Mouse (Mus musculus) embryonic facial prominence, embryonic 13.5 days (tissue): Measurements from ENCODE around the gene Car15. TPM values are rescaled to one million over a fixed set of nuclear protein-coding genes. Genes with fewer than 3 reads are reported as not detected.
A peak's percentile ranks its signal among the peaks of the same experiment; 100 is the strongest.

Source experiments
- ATAC-seq: fragments of 200-750 bp; cut with Nextera tagmentation; 2 replicates; pipeline ENCODE4 v1.8.0; 2017; ENCODE audit warnings: low read depth; ENCODE audit not compliant: insufficient number of reproducible peaks, insufficient read depth, low FRiP score, low TSS enrichment
- H3K27ac ChIP-seq: fragments of 300-500 bp; sonication (generic); 2 replicates; pipeline ENCODE4 v1.5.1; 2015; ENCODE audit warnings: moderate library complexity, mild to moderate bottlenecking, inconsistent platforms
- H3K27me3 ChIP-seq: fragments of 300-500 bp; sonication (generic); 2 replicates; pipeline ENCODE4 v1.6.1; 2015; ENCODE audit warnings: mild to moderate bottlenecking, inconsistent platforms
- H3K36me3 ChIP-seq: fragments of 300-500 bp; sonication (generic); 2 replicates; pipeline ENCODE4 v1.6.1; 2015; ENCODE audit warnings: mild to moderate bottlenecking, inconsistent platforms
- H3K4me1 ChIP-seq: fragments of 300-500 bp; sonication (generic); 2 replicates; pipeline ENCODE4 v1.6.1; 2015; ENCODE audit warnings: inconsistent platforms
- H3K4me2 ChIP-seq: fragments of 300-500 bp; sonication (generic); 2 replicates; pipeline ENCODE4 v1.6.1; 2015; ENCODE audit warnings: moderate library complexity, mild to moderate bottlenecking, inconsistent platforms
- H3K4me3 ChIP-seq: fragments of 300-500 bp; sonication (generic); 2 replicates; pipeline ENCODE4 v1.5.1; 2015; ENCODE audit warnings: mild to moderate bottlenecking, inconsistent platforms
- H3K9ac ChIP-seq: fragments of 300-500 bp; sonication (generic); 2 replicates; pipeline ENCODE4 v1.6.1; 2015; ENCODE audit warnings: mild to moderate bottlenecking, inconsistent platforms
- H3K9me3 ChIP-seq: fragments of 300-500 bp; sonication (generic); 2 replicates; pipeline ENCODE4 v1.6.1; 2016; ENCODE audit warnings: inconsistent platforms
- WGBS: fragments of 180-500 bp; shearing (Covaris S2); methylation state at CpG from one replicate; pipeline ENCODE4 v1.1.7; 2015; ENCODE audit warnings: mixed read lengths; 5-methylcytosine and 5-hydroxymethylcytosine counted together
- polyA plus RNA-seq: library from polyadenylated mRNA; unstranded; fragments of >200 nt; fragmentation: Nextera tagmentation; extraction: Ambion mirVana; gene quantifications from 2 replicates; pipeline ENCODE4 v1.2.1, GENCODE M21; 2015

The Car15 gene
- polyA plus RNA-seq, 1 experiment from 2014 or later = 3.0 TPM

GRCm38 (mm10) chr16:17853263-17853662 lies 15.1 kb upstream of the Car15 start:
- H3K27ac ChIP-seq = no peak overlapping the region
- H3K9me3 ChIP-seq = no peaks in the 10 kb centered on the region
- H3K4me2 ChIP-seq = no peak overlapping the region
- no peak overlapping the region for H3K4me3 ChIP-seq
- H3K36me3 ChIP-seq = peaks cover 89% of the 10 kb centered on the region
- no peak for ATAC-seq
- no peaks in the 10 kb centered on the region for H3K4me1 ChIP-seq
- no peaks in the 10 kb centered on the region for H3K27me3 ChIP-seq
- 86% methylated on average over 2 of the region's 2 CpGs for WGBS
- no peak overlapping the region for H3K9ac ChIP-seq

DNA sequence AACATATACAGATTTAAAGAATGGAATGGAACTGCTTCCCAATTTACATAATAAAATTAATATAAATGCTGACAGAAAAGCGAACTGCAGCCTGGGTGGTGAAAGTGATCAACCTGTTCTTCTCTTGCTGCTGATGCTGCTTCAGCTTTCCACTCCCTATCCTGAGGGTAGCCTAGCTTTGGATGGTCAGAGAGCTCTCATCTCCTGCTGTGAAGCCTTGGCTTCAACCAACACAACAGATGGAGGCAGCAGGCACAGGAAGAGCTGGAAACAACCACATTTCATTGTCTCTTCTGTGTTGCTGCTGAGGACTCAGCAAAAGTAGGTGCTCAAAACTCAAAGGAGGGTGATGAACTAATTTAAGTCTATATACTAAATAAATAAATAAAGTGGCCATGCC lies 13.7 kb upstream of the Car15 start:
- WGBS = 93% methylated on average over 1 of the region's 1 CpGs
- peaks cover 89% of the 10 kb centered on the region for H3K36me3 ChIP-seq

GRCm38 (mm10) chr16:17851331-17851730 lies 13.2 kb upstream of the Car15 start:
- Histone ChIP-seq H3K27me3 (no peaks in the 10 kb centered on the region), H3K36me3 (peaks cover 89% of the 10 kb centered on the region), H3K9ac (no peak overlapping the region), H3K4me1 (no peaks in the 10 kb centered on the region), H3K27ac (no peak overlapping the region), H3K9me3 (no peaks in the 10 kb centered on the region), H3K4me3 (no peak overlapping the region), H3K4me2 (no peak overlapping the region)
- no peak for ATAC-seq
- WGBS = 96% methylated on average over 5 of the region's 5 CpGs

More for the DNA sequence above, 13.7 kb upstream of the Car15 start:
- H3K9ac ChIP-seq = no peak overlapping the region
- no peak for ATAC-seq
- H3K4me1 ChIP-seq = no peaks in the 10 kb centered on the region
- no peak overlapping the region for H3K4me2 ChIP-seq
- no peak overlapping the region for H3K4me3 ChIP-seq
- H3K27me3 ChIP-seq = no peaks in the 10 kb centered on the region
- no peak overlapping the region for H3K27ac ChIP-seq
- no peaks in the 10 kb centered on the region for H3K9me3 ChIP-seq

GRCm38 (mm10) chr16:17849486-17849885 lies 11.3 kb upstream of the Car15 start:
- ATAC-seq = no peak
- Histone ChIP-seq H3K27me3 (no peaks in the 10 kb centered on the region), H3K27ac (no peak overlapping the region), H3K4me2 (no peak overlapping the region), H3K9ac (no peak overlapping the region), H3K4me1 (no peaks in the 10 kb centered on the region), H3K4me3 (no peak overlapping the region), H3K36me3 (peaks cover 92% of the 10 kb centered on the region), H3K9me3 (no peaks in the 10 kb centered on the region)
- whole genome bisulfite sequencing = 83% methylated on average over 6 of the region's 6 CpGs

GRCm38 (mm10) chr16:17848928-17849327 lies 10.8 kb upstream of the Car15 start:
- H3K36me3 ChIP-seq = peaks cover 92% of the 10 kb centered on the region
- 27% methylated on average over 1 of the region's 1 CpGs for WGBS

GRCm38 (mm10) chr16:17848431-17848830 lies 10.3 kb upstream of the Car15 start:
- Histone ChIP-seq H3K27ac (no peak overlapping the region), H3K9me3 (no peaks in the 10 kb centered on the region), H3K36me3 (peaks cover 94% of the 10 kb centered on the region), H3K9ac (no peak overlapping the region), H3K4me1 (no peaks in the 10 kb centered on the region), H3K27me3 (no peaks in the 10 kb centered on the region), H3K4me2 (no peak overlapping the region), H3K4me3 (no peak overlapping the region)
- WGBS = 97% methylated on average over 6 of the region's 6 CpGs
- no peak for ATAC-seq

More at GRCm38 (mm10) chr16:17848928-17849327, 10.8 kb upstream of the Car15 start:
- Histone ChIP-seq H3K9ac (no peak overlapping the region), H3K27me3 (no peaks in the 10 kb centered on the region), H3K4me1 (no peaks in the 10 kb centered on the region), H3K9me3 (no peaks in the 10 kb centered on the region), H3K27ac (no peak overlapping the region), H3K4me3 (no peak overlapping the region), H3K4me2 (no peak overlapping the region)
- ATAC-seq = no peak

DNA sequence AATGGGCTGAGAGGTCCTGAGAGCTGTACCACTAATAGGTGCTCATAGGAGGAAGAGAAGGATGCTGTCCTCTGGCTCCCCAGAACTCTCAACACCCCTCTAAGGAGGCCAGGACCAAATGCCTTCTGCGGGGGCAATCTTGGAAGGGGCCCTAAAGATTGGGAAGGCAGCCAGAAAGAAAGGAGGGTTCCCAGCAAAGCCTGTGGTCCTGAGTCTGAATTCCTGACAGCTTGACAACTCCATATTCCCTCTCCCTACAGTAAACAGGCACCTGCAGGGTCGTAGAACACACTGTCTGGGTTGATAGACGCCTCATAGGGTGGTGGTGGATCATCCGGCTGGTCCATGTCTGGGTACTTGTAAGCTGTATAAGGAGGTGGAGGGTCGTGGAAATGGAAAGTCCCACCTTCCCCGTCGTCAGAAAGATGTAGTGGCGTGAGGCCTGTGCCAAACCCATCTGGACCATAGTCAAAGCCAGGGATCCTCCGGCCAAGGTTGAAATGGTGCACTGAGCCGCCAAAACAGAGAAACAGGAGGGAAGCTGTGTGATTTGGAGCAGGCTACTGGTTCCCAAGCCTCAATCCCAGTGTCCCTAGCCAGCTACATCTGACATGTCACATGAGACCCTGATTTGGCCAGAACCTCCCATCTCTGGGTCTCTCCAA lies 5.7 kb upstream of the Car15 start:
- no peaks in the 10 kb centered on the region for H3K4me1 ChIP-seq
- ATAC-seq = no peak
- H3K4me3 ChIP-seq = no peak overlapping the region
- WGBS = 90% methylated on average over 10 of the region's 10 CpGs
- no peaks in the 10 kb centered on the region for H3K27me3 ChIP-seq
- H3K36me3 ChIP-seq = peaks cover 90% of the 10 kb centered on the region
- no peak overlapping the region for H3K9ac ChIP-seq
- no peak overlapping the region for H3K4me2 ChIP-seq
- no peaks in the 10 kb centered on the region for H3K9me3 ChIP-seq
- H3K27ac ChIP-seq = no peak overlapping the region

GRCm38 (mm10) chr16:17842437-17842836 lies 4.3 kb upstream of the Car15 start:
- Histone ChIP-seq H3K27ac (no peak overlapping the region), H3K9ac (no peak overlapping the region), H3K27me3 (peaks cover 6% of the 10 kb centered on the region), H3K9me3 (no peaks in the 10 kb centered on the region), H3K4me1 (no peaks in the 10 kb centered on the region), H3K36me3 (peaks cover 80% of the 10 kb centered on the region), H3K4me2 (no peak overlapping the region), H3K4me3 (no peak overlapping the region)
- ATAC-seq = no peak
- 90% methylated on average over 7 of the region's 7 CpGs for WGBS

DNA sequence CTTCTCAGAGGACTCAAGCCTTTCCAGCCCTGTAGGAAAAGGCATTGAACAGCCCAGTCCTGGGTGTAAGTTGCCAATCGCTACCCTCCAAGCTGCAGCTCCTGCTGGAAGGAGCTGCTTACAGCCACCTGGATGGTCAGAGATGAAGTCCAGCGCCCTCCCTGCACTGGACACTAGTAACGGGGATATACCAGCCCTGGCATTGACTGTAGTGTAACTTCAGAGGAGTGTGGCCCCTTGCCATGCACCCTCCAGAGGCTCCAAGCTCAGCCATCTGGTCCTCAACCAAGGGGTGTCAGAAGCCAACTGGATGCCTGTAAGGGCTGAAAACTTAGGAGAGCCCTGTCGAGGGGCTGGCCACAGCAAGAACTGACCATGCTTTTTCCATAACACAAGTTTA lies 1.8 kb upstream of the Car15 start:
- Histone ChIP-seq H3K4me1 (no peaks in the 10 kb centered on the region), H3K4me2 (no peak overlapping the region), H3K4me3 (no peak overlapping the region), H3K9me3 (no peaks in the 10 kb centered on the region), H3K36me3 (peaks cover 56% of the 10 kb centered on the region), H3K27me3 (peaks cover 31% of the 10 kb centered on the region), H3K27ac (no peak overlapping the region), H3K9ac (no peak overlapping the region)
- no peak for ATAC-seq
- 81% methylated on average over 4 of the region's 4 CpGs for WGBS

DNA sequence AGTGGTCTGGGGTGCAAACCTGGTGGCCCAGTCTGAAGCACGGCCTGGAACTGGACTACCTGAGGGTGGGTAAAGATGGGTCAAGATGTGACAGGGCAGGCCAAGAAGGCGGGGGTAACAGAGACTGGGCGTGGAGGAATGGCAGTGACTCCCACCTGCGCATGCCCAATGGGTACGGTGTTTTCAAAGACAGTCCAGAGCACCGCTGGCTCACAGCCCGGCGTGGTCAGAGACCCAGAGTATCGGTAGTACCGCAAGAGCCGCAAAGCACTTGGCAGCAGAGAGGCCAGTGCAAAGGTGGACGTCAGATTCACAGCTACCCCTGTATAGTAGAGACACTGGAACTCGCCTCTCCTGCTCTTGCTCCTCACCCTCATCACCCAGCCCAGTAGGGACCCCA lies 2.7 kb downstream of the Car15 start:
- H3K27me3 ChIP-seq = peaks cover 75% of the 10 kb centered on the region
- H3K4me1 ChIP-seq = peaks cover 23% of the 10 kb centered on the region; the same call in 1 of the 2 replicates
- H3K36me3 ChIP-seq = peaks cover 11% of the 10 kb centered on the region; the same call in 1 of the 2 replicates
- H3K9ac ChIP-seq = no peak overlapping the region
- H3K9me3 ChIP-seq = no peaks in the 10 kb centered on the region
- no peak overlapping the region for H3K27ac ChIP-seq
- H3K4me3 ChIP-seq = no peak overlapping the region
- no peak overlapping the region for H3K4me2 ChIP-seq
- ATAC-seq = no peak
- 53% methylated on average over 13 of the region's 13 CpGs for WGBS

GRCm38 (mm10) chr16:17834543-17834942 lies 3.6 kb downstream of the Car15 start:
- no peak overlapping the region for H3K27ac ChIP-seq
- no peaks in the 10 kb centered on the region for H3K9me3 ChIP-seq
- WGBS = 46% methylated on average over 7 of the region's 7 CpGs
- peak overlapping the region; percentile 98 for H3K4me2 ChIP-seq
- H3K4me1 ChIP-seq = peaks cover 23% of the 10 kb centered on the region; the same call in 1 of the 2 replicates
- H3K36me3 ChIP-seq = 0 out of 2 replicates have a peak, but pooled peaks cover 5% of the 10 kb centered on the region
- peak overlapping the region; percentile 65 for H3K4me3 ChIP-seq
- peaks cover 85% of the 10 kb centered on the region for H3K27me3 ChIP-seq
- H3K9ac ChIP-seq = peak overlapping the region; percentile 78
- no peak for ATAC-seq

DNA sequence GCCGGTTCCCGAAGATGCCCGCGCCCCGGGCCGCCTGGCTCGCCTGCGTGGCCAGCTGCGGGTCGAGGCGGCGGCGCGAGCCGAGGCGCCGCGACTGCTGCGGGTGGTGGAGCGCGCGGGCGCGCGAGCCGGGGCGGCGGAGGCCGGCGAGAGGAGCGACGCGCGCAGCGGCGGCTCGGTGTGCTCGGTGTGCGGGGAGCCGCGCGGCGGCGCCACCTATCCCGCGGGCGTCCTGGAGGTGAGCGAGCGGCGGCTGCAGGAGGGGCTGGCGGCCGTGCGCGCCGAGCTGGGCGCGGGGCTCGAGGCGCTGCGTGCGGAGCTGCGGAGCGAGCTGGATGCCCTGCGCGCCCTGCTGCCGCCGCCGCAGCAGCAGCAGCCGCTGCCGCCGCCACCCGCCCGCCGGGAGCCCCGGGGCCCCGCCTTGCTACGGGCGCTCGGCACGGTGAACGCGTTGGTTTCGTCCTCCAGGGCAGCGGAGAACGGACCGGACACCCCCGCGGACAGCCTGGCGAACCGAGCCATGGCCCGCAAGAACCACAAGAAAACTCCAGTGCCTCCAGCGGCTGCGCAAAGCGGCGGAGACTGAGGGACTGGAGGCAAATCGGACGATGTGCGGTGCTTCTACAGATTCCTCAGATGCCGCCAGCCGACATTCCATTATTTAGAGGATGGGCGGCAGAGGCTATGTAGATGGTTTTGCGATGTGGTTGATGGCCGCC lies 4.3 kb downstream of the Car15 start:
- Histone ChIP-seq H3K4me3 (peak overlapping the region; percentile 65), H3K27ac (no peak overlapping the region), H3K9ac (peak overlapping the region; percentile 78), H3K36me3 (0 out of 2 replicates have a peak, but pooled peaks cover 4% of the 10 kb centered on the region), H3K27me3 (peaks cover 89% of the 10 kb centered on the region), H3K4me1 (peaks cover 23% of the 10 kb centered on the region; the same call in 1 of the 2 replicates), H3K4me2 (peak overlapping the region; percentile 98), H3K9me3 (no peaks in the 10 kb centered on the region)
- WGBS = under 1% methylated on average over 81 of the region's 103 CpGs
- peak; percentile 26; the same call in 1 of the 2 replicates for ATAC-seq
